Mouse (Mus musculus) CH12.LX (cell line): ENCODE results near the gene Serpinb9. TPM values are rescaled to one million over a fixed set of nuclear protein-coding genes. Genes with fewer than 3 reads are reported as not detected.

Experiments
- DNase-seq: peaks from one replicate; pipeline ENCODE4 v3.0.0-alpha.2; 2013; ENCODE audit errors: extremely low read depth
- H3K27ac ChIP-seq: 2 replicates; pipeline ENCODE4 v1.5.1; 2012; ENCODE audit warnings: low read depth, mild to moderate bottlenecking, control low read depth, moderate library complexity; ENCODE audit not compliant: insufficient read depth
- H3K27me3 ChIP-seq: replicated peaks from 2 replicates; pipeline ENCODE3; 2012; ENCODE audit warnings: inconsistent platforms
- H3K36me3 ChIP-seq, 2 experiments: replicated peaks in 1 of 2; 2 replicates each; pipeline versions ENCODE3 to v1.6.1; 2012; ENCODE audit warnings: inconsistent platforms in 1 of 2, low read length in 1 of 2, mild to moderate bottlenecking in 1 of 2, mixed read lengths in 1 of 2, moderate library complexity in 1 of 2; ENCODE audit not compliant: control insufficient read depth in 1 of 2, insufficient read depth in 1 of 2
- H3K4me1 ChIP-seq, 2 experiments: 2 replicates each; pipeline ENCODE4 v1.6.1; 2012; ENCODE audit warnings: inconsistent platforms in 1 of 2, moderate library complexity in 1 of 2; ENCODE audit not compliant: insufficient read depth in 2 of 2, control insufficient read depth in 1 of 2
- H3K4me2 ChIP-seq: 2 replicates; pipeline ENCODE4 v1.6.1; 2012; ENCODE audit warnings: low read depth, mild to moderate bottlenecking, control low read depth; ENCODE audit not compliant: poor library complexity, insufficient read depth, severe bottlenecking
- H3K4me3 ChIP-seq, 3 experiments: fragments of 150-350 bp in 1 of 3; sonication (generic) in 1 of 3; replicated peaks in 1 of 3; 2 replicates each; pipeline versions ENCODE3 to v1.5.1; 2011 to 2012; ENCODE audit warnings: low read depth in 2 of 3, low read length in 2 of 3, mild to moderate bottlenecking in 2 of 3, moderate library complexity in 2 of 3, control low read depth in 1 of 3, improper control_type of control experiment in 1 of 3, inconsistent platforms in 1 of 3, mixed read lengths in 1 of 3; ENCODE audit not compliant: poor library complexity in 1 of 3
- H3K79me2 ChIP-seq: replicated peaks from 2 replicates; pipeline ENCODE4 v1.6.1; 2012; ENCODE audit warnings: mild to moderate bottlenecking, moderate library complexity; ENCODE audit not compliant: control insufficient read depth, poor library complexity, insufficient read depth, severe bottlenecking; ENCODE audit errors: extremely low read depth
- H3K9ac ChIP-seq: 2 replicates; pipeline ENCODE4 v1.6.1; 2012; ENCODE audit warnings: low read depth, mild to moderate bottlenecking, control low read depth, moderate library complexity; ENCODE audit not compliant: insufficient read depth
- H3K9me3 ChIP-seq: replicated peaks from 2 replicates; pipeline ENCODE3; 2012; ENCODE audit warnings: low read length, inconsistent platforms, mixed read lengths
- CHD1 ChIP-seq: IDR thresholded peaks from 2 replicates; pipeline ENCODE4 v1.6.1; 2012; ENCODE audit warnings: low read depth, low read length, improper control_type of control experiment, inconsistent platforms
- CHD2 ChIP-seq: IDR thresholded peaks from 2 replicates; pipeline ENCODE4 v1.6.1; 2011; ENCODE audit warnings: low read length, improper control_type of control experiment
- CTCF ChIP-seq, 2 experiments: IDR thresholded peaks in 1 of 2; conservative IDR thresholded peaks in 1 of 2; 2 replicates each; pipeline ENCODE4 v1.5.1; 2011 to 2012; ENCODE audit warnings: low read depth in 2 of 2, low read length in 2 of 2, improper control_type of control experiment in 1 of 2, inconsistent platforms in 1 of 2, mild to moderate bottlenecking in 1 of 2, moderate library complexity in 1 of 2
- E2F4 ChIP-seq: IDR thresholded peaks from 2 replicates; pipeline ENCODE4 v1.6.1; 2011; ENCODE audit warnings: low read depth, low read length, improper control_type of control experiment; ENCODE audit not compliant: insufficient replicate concordance
- EP300 ChIP-seq: IDR thresholded peaks from 2 replicates; pipeline ENCODE4 v1.6.1; 2011; ENCODE audit warnings: low read length, improper control_type of control experiment
- ETS1 ChIP-seq: conservative IDR thresholded peaks from 2 replicates; pipeline ENCODE4 v1.6.1; 2012; ENCODE audit warnings: low read depth, mild to moderate bottlenecking, inconsistent platforms, low read length, improper control_type of control experiment, moderate library complexity
- MEF2A ChIP-seq: IDR thresholded peaks from 2 replicates; pipeline ENCODE4 v1.6.1; 2014; ENCODE audit warnings: low read depth, mild to moderate bottlenecking, inconsistent platforms, low read length, improper control_type of control experiment, borderline replicate concordance
- MXI1 ChIP-seq: IDR thresholded peaks from 2 replicates; pipeline ENCODE4 v1.6.1; 2011; ENCODE audit warnings: mild to moderate bottlenecking, low read depth, low read length, improper control_type of control experiment
- MYC ChIP-seq: IDR thresholded peaks from 2 replicates; pipeline ENCODE4 v1.6.1; 2011; ENCODE audit warnings: low read depth, mild to moderate bottlenecking, improper control_type of control experiment, low read length
- POLR2A ChIP-seq: IDR thresholded peaks from 2 replicates; pipeline ENCODE4 v1.6.1; 2011; ENCODE audit warnings: low read depth, mild to moderate bottlenecking, improper control_type of control experiment, low read length
- RAD21 ChIP-seq: IDR thresholded peaks from 2 replicates; pipeline ENCODE4 v1.6.1; 2011; ENCODE audit warnings: low read depth, mild to moderate bottlenecking, low read length, improper control_type of control experiment, moderate library complexity
- RCOR1 ChIP-seq: conservative IDR thresholded peaks from 2 replicates; pipeline ENCODE4 v1.6.1; 2012; ENCODE audit warnings: low read depth, mild to moderate bottlenecking, inconsistent platforms, low read length, improper control_type of control experiment
- SIN3A ChIP-seq: IDR thresholded peaks from 2 replicates; pipeline ENCODE4 v1.6.1; 2012; ENCODE audit warnings: low read length, improper control_type of control experiment, inconsistent platforms
- TCF12 ChIP-seq: IDR thresholded peaks from 2 replicates; pipeline ENCODE4 v1.6.1; 2014; ENCODE audit warnings: low read depth, mild to moderate bottlenecking, inconsistent platforms, low read length, improper control_type of control experiment
- UBTF ChIP-seq: IDR thresholded peaks from 2 replicates; pipeline ENCODE4 v1.6.1; 2012; ENCODE audit warnings: low read depth, mild to moderate bottlenecking, inconsistent platforms, low read length, improper control_type of control experiment, moderate library complexity
- USF1 ChIP-seq: IDR thresholded peaks from 2 replicates; pipeline ENCODE4 v1.6.1; 2014; ENCODE audit warnings: low read depth, mild to moderate bottlenecking, inconsistent platforms, low read length, improper control_type of control experiment
- USF2 ChIP-seq: conservative IDR thresholded peaks from 2 replicates; pipeline ENCODE4 v1.6.1; 2011; ENCODE audit warnings: low read depth, low read length, improper control_type of control experiment
- ZC3H11A ChIP-seq: IDR thresholded peaks from 2 replicates; pipeline ENCODE4 v1.6.1; 2012; ENCODE audit warnings: low read depth, mild to moderate bottlenecking, inconsistent platforms, low read length, improper control_type of control experiment
- ZKSCAN1 ChIP-seq: IDR thresholded peaks from 2 replicates; pipeline ENCODE4 v1.6.1; 2012; ENCODE audit warnings: low read depth, inconsistent platforms, low read length, improper control_type of control experiment, borderline replicate concordance
- ZMIZ1 ChIP-seq: IDR thresholded peaks from 2 replicates; pipeline ENCODE4 v1.6.1; 2012; ENCODE audit warnings: low read depth, mild to moderate bottlenecking, inconsistent platforms, low read length, improper control_type of control experiment
- dilution Hi-C: fragments of 300-500 bp; cut with MboI; formaldehyde crosslinking; loops from 2 replicates; pipeline ENCODE4 v1.14.3; 2020; ENCODE audit warnings: low sequenced_read_pairs; ENCODE audit not compliant: extremely low pct_unique_long_range_greater_than_20kb, extremely low pct_ligation_motif_present
- in situ Hi-C: fragments of 300-500 bp; cut with MboI; formaldehyde crosslinking; loops from 3 replicates; pipeline ENCODE4 v1.14.3; 2019; ENCODE audit warnings: low sequenced_read_pairs, low pct_ligation_motif_present, low pct_unique_long_range_greater_than_20kb, mixed read lengths
- polyA plus RNA-seq: library from polyadenylated mRNA; unstranded; fragments of >175 nt; gene quantifications from 2 replicates; pipeline ENCODE4 v1.2.1, GENCODE M21; 2012; ENCODE audit warnings: low read depth; ENCODE audit not compliant: insufficient read length
- total RNA-seq, 2 experiments: library from RNA; depleted of rRNA; stranded (reverse); fragments of 300-350 nt in 1 of 2; fragments of >200 nt in 1 of 2; gene quantifications; 2 replicates each; pipeline ENCODE4 v1.2.3; 2012 to 2014

Gene Serpinb9
- total and polyA plus RNA-seq, 3 experiments, result 3.5 to 14.6 (median 12.1) TPM

GRCm38 (mm10) chr13:33004414-33005105, 1.5 kb downstream of the Serpinb9 start (continued):
- TF ChIP-seq ETS1, result 0 out of 2 replicates have a peak, but pooled peaks have one; percentile 36
- TF ChIP-seq SIN3A, result peak; percentile 46; the same call in 1 of the 2 replicates
- TF ChIP-seq E2F4, result no peak
- no peak for TF ChIP-seq USF2
- TF ChIP-seq TCF12, result peak; percentile 61
- TF ChIP-seq MXI1, result 0 out of 2 replicates have a peak, but pooled peaks have one; percentile 65
- no peak for TF ChIP-seq ZKSCAN1
- peak; percentile 57; the same call in 1 of the 2 replicates for TF ChIP-seq ZMIZ1
- TF ChIP-seq EP300, result 0 out of 2 replicates have a peak, but pooled peaks have one; percentile 40
- TF ChIP-seq CHD1, result no peak

GRCm38 (mm10) chr13:33005501-33006075, 2.5 kb downstream of the Serpinb9 start:
- in situ Hi-C loops (loop anchor here (10.0 kb wide), 1 partner anchor 69 kb away; the partner anchor contains the start of gene Serpinb1b), dilution Hi-C loops (no loop called here)
- Histone ChIP-seq H3K4me2 (no peak overlapping the region), H3K27ac (no peak overlapping the region), H3K4me1 (peaks cover 0 to 24% of the 10 kb centered on the region in 2 experiments; a peak in 2 of 4 replicates), H3K9ac (no peak overlapping the region), H3K79me2 (no peaks in the 10 kb centered on the region), H3K9me3 (no peaks in the 10 kb centered on the region), H3K27me3 (no peaks in the 10 kb centered on the region), H3K4me3 (no peak overlapping the region), H3K36me3 (peaks cover 0 to 29% of the 10 kb centered on the region in 2 experiments)
- TF ChIP-seq RAD21 (no peak), EP300 (no peak), TCF12 (no peak), ZC3H11A (no peak), USF2 (no peak), USF1 (no peak), RCOR1 (no peak), CTCF (conservative IDR thresholded peaks at IDR 0.05 in 1 of 2, IDR thresholded peaks at IDR 0.05 in 1 of 2; ENCODE audit: low read depth in 2 of 2, low read length in 2 of 2) (no peak), CHD2 (no peak), UBTF (no peak), MYC (no peak), POLR2A (no peak), CHD1 (no peak), MEF2A (no peak)
- DNase-seq, result no peak
